Mouse (Mus musculus): Measurements from ENCODE around the gene Ndufs7. TPM values are rescaled to one million over a fixed set of nuclear protein-coding genes. Genes with fewer than 3 reads are reported as not detected.
A peak's percentile ranks its signal among the peaks of the same experiment; 100 is the strongest.

Gene Ndufs7
- polyA plus RNA-seq, 1 experiment from 2014 or later = 586 TPM

- 79% methylated on average over 2 of the region's 2 CpGs for WGBS
- H3K9ac ChIP-seq = no peak overlapping the region
- H3K9me3 ChIP-seq (replicated peaks) = no peaks in the 10 kb centered on the region
- H3K4me1 ChIP-seq (replicated peaks) = peaks cover 49% of the 10 kb centered on the region
- ATAC-seq (replicated peaks; ENCODE audit: insufficient number of reproducible peaks, insufficient read depth, low FRiP score, low read depth) = no peak
- peaks cover 58% of the 10 kb centered on the region for H3K36me3 ChIP-seq
- no peak overlapping the region for H3K27ac ChIP-seq
- H3K4me2 ChIP-seq = no peak overlapping the region
- H3K27me3 ChIP-seq = no peaks in the 10 kb centered on the region
- no peak overlapping the region for H3K4me3 ChIP-seq
Observed at GRCm38 (mm10) chr10:80257936-80258335, 9.0 kb downstream of the Ndufs7 start.

DNA sequence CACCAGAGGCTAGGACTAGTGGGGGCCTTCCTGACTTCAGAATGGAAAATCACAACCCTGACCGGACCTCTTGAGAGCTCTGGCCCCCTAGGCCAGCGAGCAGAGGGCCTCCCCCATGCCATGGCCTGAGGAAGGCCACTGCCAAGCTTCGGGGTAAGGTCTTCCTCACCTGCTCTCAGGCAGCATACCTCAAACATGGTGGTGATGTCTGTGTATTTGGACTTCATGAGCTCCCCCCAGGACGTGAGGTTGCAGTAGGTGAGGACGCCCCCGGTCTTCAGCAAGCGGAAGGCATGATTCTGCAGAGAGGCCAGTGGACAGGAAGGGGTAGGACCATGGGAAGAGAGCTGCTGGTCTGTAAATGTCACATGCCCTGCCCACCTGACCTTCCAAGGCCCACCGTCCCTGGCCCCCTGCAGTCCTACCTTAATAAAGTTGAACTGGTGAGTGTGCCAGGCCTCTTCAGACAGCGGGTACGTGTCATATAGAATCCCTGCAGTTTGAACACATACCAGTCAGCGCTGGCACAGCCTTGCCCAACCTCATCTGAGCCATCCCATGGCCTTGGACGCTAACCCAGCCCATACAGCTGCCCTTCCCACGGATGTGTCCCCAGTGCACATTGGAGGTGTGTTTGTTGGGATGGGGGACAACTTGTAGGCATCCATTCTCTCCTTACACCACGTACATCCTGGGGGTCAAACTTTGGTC, 10.0 kb downstream of the Ndufs7 start:
- Histone ChIP-seq H3K9me3 (replicated peaks) (no peaks in the 10 kb centered on the region), H3K36me3 (peaks cover 51% of the 10 kb centered on the region), H3K9ac (no peak overlapping the region; the same call in 1 of the 2 replicates), H3K4me1 (replicated peaks) (peaks cover 48% of the 10 kb centered on the region), H3K4me2 (peak overlapping the region; percentile 99; the same call in 1 of the 2 replicates), H3K4me3 (peak overlapping the region; percentile 72; the same call in 1 of the 2 replicates), H3K27me3 (no peaks in the 10 kb centered on the region), H3K27ac (peak overlapping the region; percentile 99)
- WGBS = 89% methylated on average over 14 of the region's 14 CpGs
- no peak for ATAC-seq (replicated peaks; ENCODE audit: insufficient number of reproducible peaks, insufficient read depth, low FRiP score, low read depth)

DNA sequence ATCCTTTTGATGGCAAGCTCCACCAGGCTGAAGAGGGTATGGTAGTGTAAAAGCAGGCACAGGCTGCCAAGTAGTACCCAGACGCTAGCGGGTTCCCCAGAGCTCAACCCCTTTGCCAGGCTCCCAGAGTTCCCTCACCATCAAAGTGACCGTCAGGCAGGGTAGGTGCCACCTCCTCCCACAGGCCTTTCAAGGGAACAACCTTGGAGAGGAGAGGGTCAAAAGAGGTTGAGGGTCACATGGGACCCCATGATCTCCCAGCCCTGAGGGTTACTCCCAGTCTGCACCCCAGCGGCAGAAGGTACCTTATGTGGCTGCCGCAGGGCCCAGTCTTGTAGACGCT, 10.5 kb downstream of the Ndufs7 start:
- WGBS = 72% methylated on average over 6 of the region's 6 CpGs
- ATAC-seq (replicated peaks; ENCODE audit: insufficient number of reproducible peaks, insufficient read depth, low FRiP score, low read depth) = no peak
- peak overlapping the region; percentile 77 for H3K9ac ChIP-seq

DNA sequence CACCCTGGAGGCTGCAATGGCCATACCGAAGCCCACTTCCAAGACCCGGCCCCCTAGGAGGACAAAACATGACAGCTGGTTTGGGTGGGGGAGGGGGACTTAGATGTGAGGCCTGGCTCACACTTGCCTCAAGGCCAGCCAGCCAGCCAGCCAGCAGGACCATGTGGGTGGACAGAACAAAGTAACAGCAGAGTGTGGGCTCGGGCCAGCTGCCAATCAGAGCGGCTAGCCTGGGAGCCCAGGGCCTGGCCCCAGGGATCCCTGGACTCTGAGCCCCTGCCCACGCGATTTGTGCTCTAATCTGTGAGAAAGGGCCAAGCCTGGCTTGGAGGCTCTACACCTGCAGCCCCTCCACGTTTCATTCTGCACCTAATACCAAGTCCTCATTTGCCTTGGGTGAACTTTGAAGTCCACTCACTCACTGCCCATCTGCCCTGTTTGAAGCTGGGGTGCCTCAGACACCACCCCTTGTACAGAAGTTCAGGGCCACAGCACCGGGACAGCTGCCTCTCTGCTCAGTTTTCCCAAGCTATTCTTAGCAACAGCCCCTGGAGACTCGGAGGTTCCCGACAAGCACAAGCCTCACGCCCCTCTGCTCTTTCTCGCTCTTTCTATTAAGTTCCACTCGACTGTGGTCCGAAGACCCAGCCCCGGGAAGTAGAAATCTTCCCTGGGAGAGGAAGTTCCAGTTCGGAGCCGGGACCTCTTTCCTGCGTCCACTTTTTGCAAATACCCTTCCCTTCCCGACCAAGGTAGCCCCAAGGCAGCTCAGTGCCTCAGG, 11.1 kb downstream of the Ndufs7 start:
- H3K4me2 ChIP-seq = peak overlapping the region; percentile 99
- H3K36me3 ChIP-seq = peaks cover 40% of the 10 kb centered on the region
- no peaks in the 10 kb centered on the region for H3K9me3 ChIP-seq (replicated peaks)
- 4% methylated on average over 19 of the region's 19 CpGs for WGBS
- peaks cover 50% of the 10 kb centered on the region for H3K4me1 ChIP-seq (replicated peaks)
- H3K9ac ChIP-seq = peak overlapping the region; percentile 77
- H3K4me3 ChIP-seq = peak overlapping the region; percentile 72
- no peaks in the 10 kb centered on the region for H3K27me3 ChIP-seq
- ATAC-seq (replicated peaks; ENCODE audit: insufficient number of reproducible peaks, insufficient read depth, low FRiP score, low read depth) = no peak
- H3K27ac ChIP-seq = peak overlapping the region; percentile 99

More for the DNA sequence above, 10.5 kb downstream of the Ndufs7 start:
- Histone ChIP-seq H3K27me3 (no peaks in the 10 kb centered on the region), H3K4me2 (peak overlapping the region; percentile 99), H3K4me1 (replicated peaks) (peaks cover 50% of the 10 kb centered on the region), H3K9me3 (replicated peaks) (no peaks in the 10 kb centered on the region), H3K36me3 (peaks cover 46% of the 10 kb centered on the region), H3K27ac (peak overlapping the region; percentile 99), H3K4me3 (peak overlapping the region; percentile 72)

- ATAC-seq (replicated peaks; ENCODE audit: insufficient number of reproducible peaks, insufficient read depth, low FRiP score, low read depth) = peak; percentile 88
- Histone ChIP-seq H3K27ac (peak within 1 kb of the TSS; percentile 99), H3K4me2 (peak within 1 kb of the TSS; percentile 99), H3K36me3 (peaks cover 31% of the 10 kb centered on the region), H3K4me3 (peak within 1 kb of the TSS; percentile 72), H3K9ac (peak within 1 kb of the TSS; percentile 77), H3K9me3 (replicated peaks) (no peaks in the 10 kb centered on the region), H3K27me3 (no peaks in the 10 kb centered on the region), H3K4me1 (replicated peaks) (peaks cover 50% of the 10 kb centered on the region)
- WGBS = under 1% methylated on average over 49 of the region's 49 CpGs
Observed at GRCm38 (mm10) chr10:80260642-80261584, 12.0 kb downstream of the Ndufs7 start, which contains the start of the genes Gamt and Dazap1. Gene Gamt, minus strand, starts transcription at chr10:80261012. Gene Dazap1, plus strand, starts transcription at chr10:80261486.

DNA sequence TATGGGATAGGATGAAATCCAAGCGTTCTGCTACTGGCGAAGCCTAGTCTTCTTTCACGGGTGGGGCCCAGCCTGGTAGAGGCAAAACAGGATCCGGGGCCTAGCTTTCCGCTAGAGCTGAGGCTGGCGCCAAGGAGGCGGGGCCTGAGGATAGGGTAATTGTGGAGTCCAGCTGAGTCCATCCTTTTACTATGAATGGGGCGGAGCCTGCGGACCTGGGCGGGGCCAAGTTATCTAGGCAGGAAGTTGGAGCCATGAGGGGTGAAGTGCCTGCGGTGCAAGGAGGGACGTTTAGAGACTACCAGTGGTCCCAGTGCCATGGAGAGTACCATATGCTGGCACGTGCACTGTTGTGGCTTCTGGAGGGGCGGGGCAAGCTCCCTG, 12.7 kb downstream of the Ndufs7 start:
- Histone ChIP-seq H3K36me3 (peaks cover 24% of the 10 kb centered on the region), H3K4me2 (peak overlapping the region; percentile 99), H3K27ac (peak overlapping the region; percentile 99), H3K4me3 (peak overlapping the region; percentile 72), H3K9me3 (replicated peaks) (no peaks in the 10 kb centered on the region), H3K4me1 (replicated peaks) (peaks cover 54% of the 10 kb centered on the region), H3K9ac (peak overlapping the region; percentile 77), H3K27me3 (no peaks in the 10 kb centered on the region)
- under 1% methylated on average over 14 of the region's 14 CpGs for WGBS
- ATAC-seq (replicated peaks; ENCODE audit: insufficient number of reproducible peaks, insufficient read depth, low FRiP score, low read depth) = peak; percentile 63

- peak overlapping the region; percentile 99 for H3K27ac ChIP-seq
- WGBS = 70% methylated on average over 12 of the region's 12 CpGs
- H3K36me3 ChIP-seq = peaks cover 19% of the 10 kb centered on the region
- H3K4me3 ChIP-seq = peak overlapping the region; percentile 72
- peak overlapping the region; percentile 99 for H3K4me2 ChIP-seq
- H3K9me3 ChIP-seq (replicated peaks) = no peaks in the 10 kb centered on the region
- no peaks in the 10 kb centered on the region for H3K27me3 ChIP-seq
- peak overlapping the region; percentile 37; the same call in 1 of the 2 replicates for H3K9ac ChIP-seq
- H3K4me1 ChIP-seq (replicated peaks) = peaks cover 60% of the 10 kb centered on the region
- no peak for ATAC-seq (replicated peaks; ENCODE audit: insufficient number of reproducible peaks, insufficient read depth, low FRiP score, low read depth)
Observed at GRCm38 (mm10) chr10:80262169-80262568, 13.2 kb downstream of the Ndufs7 start.

- no peak for ATAC-seq (replicated peaks; ENCODE audit: insufficient number of reproducible peaks, insufficient read depth, low FRiP score, low read depth)
- Histone ChIP-seq H3K4me3 (no peak overlapping the region), H3K9me3 (replicated peaks) (no peaks in the 10 kb centered on the region), H3K27ac (0 out of 2 replicates have a peak overlapping the region, but pooled peaks have one; percentile 99), H3K36me3 (peaks cover 18% of the 10 kb centered on the region), H3K4me1 (replicated peaks) (peaks cover 67% of the 10 kb centered on the region), H3K27me3 (no peaks in the 10 kb centered on the region), H3K4me2 (no peak overlapping the region), H3K9ac (no peak overlapping the region)
- 87% methylated on average over 10 of the region's 10 CpGs for WGBS
Observed at GRCm38 (mm10) chr10:80262776-80263365, 13.9 kb downstream of the Ndufs7 start.

DNA sequence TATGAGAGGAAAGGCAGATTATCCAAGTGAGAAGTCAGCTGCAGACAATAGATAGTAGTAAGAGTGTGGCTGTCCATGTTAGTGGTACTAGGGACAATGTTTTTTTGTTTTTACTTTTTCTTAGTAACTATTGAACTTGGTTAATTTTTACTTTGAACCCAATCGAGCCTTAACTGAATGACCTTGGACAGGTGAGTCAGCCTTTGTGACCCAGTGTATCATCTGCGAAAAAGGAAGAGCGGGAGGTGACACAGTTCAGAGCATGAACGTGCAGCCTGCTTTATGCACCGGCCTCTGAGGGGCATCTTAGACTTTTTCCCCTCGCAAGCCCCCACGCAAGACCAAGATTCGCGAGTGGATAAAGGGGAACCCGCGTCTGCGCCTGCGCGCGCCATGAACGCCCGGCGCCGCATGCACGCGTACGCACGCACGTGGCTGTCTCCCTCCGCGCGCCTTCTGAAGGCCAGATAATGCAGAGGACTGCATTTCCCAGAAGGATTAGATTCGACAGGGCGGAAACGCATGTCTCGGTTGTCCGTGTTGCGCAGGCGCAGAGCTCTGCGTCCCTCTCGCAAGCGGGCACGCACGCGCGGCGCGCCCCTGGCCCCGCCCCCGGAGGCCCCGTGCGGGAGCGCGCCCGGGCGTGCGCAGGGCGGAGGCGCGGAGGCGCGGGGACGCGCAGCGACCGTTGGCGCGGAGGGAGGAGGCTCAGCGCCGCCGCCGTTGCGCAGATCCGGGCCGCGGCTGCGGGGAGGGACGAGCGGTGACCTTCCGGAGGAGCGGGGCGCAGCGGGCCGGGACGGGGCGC, 15.6 kb downstream of the Ndufs7 start:
- Histone ChIP-seq H3K4me1 (replicated peaks) (peaks cover 69% of the 10 kb centered on the region), H3K4me3 (peak overlapping the region; percentile 99), H3K27ac (peak overlapping the region; percentile 93), H3K9me3 (replicated peaks) (no peaks in the 10 kb centered on the region), H3K36me3 (0 out of 2 replicates have a peak, but pooled peaks cover 4% of the 10 kb centered on the region), H3K4me2 (peak overlapping the region; percentile 84), H3K27me3 (no peaks in the 10 kb centered on the region), H3K9ac (peak overlapping the region; percentile 100)
- ATAC-seq (replicated peaks; ENCODE audit: insufficient number of reproducible peaks, insufficient read depth, low FRiP score, low read depth) = peak; percentile 61
- 1% methylated on average over 79 of the region's 81 CpGs for WGBS

GRCm38 (mm10) chr10:80265149-80265486, 16.2 kb downstream of the Ndufs7 start:
- H3K9ac ChIP-seq = peak overlapping the region; percentile 100
- ATAC-seq (replicated peaks; ENCODE audit: insufficient number of reproducible peaks, insufficient read depth, low FRiP score, low read depth) = no peak
- H3K27me3 ChIP-seq = no peaks in the 10 kb centered on the region
- peaks cover 67% of the 10 kb centered on the region for H3K4me1 ChIP-seq (replicated peaks)
- no peaks in the 10 kb centered on the region for H3K9me3 ChIP-seq (replicated peaks)
- H3K36me3 ChIP-seq = 0 out of 2 replicates have a peak, but pooled peaks cover 4% of the 10 kb centered on the region
- H3K4me3 ChIP-seq = peak overlapping the region; percentile 99
- WGBS = 0% methylated on average over 18 of the region's 18 CpGs
- peak overlapping the region; percentile 84 for H3K4me2 ChIP-seq
- H3K27ac ChIP-seq = peak overlapping the region; percentile 93
